Mouse (Mus musculus) left cerebral cortex, postnatal 25 days (tissue): ENCODE data around the gene Glipr1. TPM values are rescaled to one million over a fixed set of nuclear protein-coding genes. Genes with fewer than 3 reads are reported as not detected.
A peak's percentile ranks its signal among the peaks of the same experiment; 100 is the strongest.
"Not testable (repeated sequence)": the region's sequence is repeated elsewhere in the genome, so short reads cannot be mapped to it uniquely, and the experiment has no call there.

ENCODE experiments used
- DNase-seq, 2 experiments: peaks; one replicate each; pipeline ENCODE4 v3.0.0; 2022; ENCODE audit warnings: low spot score in 2 of 2, mixed read lengths in 1 of 2
- intact Hi-C: fragments of 180-260 bp; cut with DNase I; formaldehyde crosslinking; loops from one replicate; pipeline ENCODE4 v1.15.1; 2025
- total RNA-seq, 2 experiments: library from RNA; stranded (reverse); gene quantifications; 2 replicates each; pipeline ENCODE4 v1.2.3; 2021

Glipr1 gene
- total RNA-seq, result 1 to 10 TPM in 1 of 2 experiments, under 1 TPM in 1; 0.78 to 1.6 TPM

GRCm38 (mm10) chr10:112002544-112003215 is at the start of gene Glipr1:
Gene Glipr1, minus strand, starts transcription at chr10:112002631.
- intact Hi-C loops, result no loop called here
- DNase-seq, result no peak

GRCm38 (mm10) chr10:112051956-112052355 is 49.5 kb upstream of the Glipr1 start:
- DNase-seq, intact Hi-C loops: not testable (repeated sequence)

- intact Hi-C loops, result no loop called here
- no peak for DNase-seq
Measured at GRCm38 (mm10) chr10:112051220-112051619, 48.8 kb upstream of the Glipr1 start.

- DNase-seq, intact Hi-C loops: not testable (repeated sequence)
Measured at GRCm38 (mm10) chr10:112044283-112044682, 41.9 kb upstream of the Glipr1 start.

GRCm38 (mm10) chr10:112043523-112043922 is 41.1 kb upstream of the Glipr1 start:
- intact Hi-C loops, DNase-seq: not testable (repeated sequence)

- intact Hi-C loops, DNase-seq: not testable (repeated sequence)
Measured at GRCm38 (mm10) chr10:112028689-112029088, 26.3 kb upstream of the Glipr1 start.

GRCm38 (mm10) chr10:112023585-112023984 is 21.2 kb upstream of the Glipr1 start:
- no peak for DNase-seq
- intact Hi-C loops, result no loop called here

DNA sequence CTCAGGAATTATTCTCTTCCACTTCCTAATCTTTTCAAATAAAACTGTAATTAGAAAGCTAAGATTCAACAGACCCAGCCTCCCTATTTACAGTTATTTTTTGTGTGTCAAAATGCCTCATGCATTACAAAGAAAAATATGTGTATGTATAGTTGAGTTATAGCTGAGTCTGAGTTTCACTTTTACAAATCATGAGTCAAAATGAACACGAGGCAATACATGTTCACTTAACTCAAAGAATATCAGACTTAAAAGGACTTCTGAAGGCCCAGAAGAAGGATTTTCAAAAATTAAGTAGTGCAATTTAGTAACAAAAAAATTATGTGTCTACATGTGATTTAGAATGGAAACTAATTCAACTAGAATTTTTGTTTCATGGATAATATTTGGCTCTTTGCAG is 7.1 kb upstream of the Glipr1 start:
- intact Hi-C loops, DNase-seq: not testable (repeated sequence)

DNA sequence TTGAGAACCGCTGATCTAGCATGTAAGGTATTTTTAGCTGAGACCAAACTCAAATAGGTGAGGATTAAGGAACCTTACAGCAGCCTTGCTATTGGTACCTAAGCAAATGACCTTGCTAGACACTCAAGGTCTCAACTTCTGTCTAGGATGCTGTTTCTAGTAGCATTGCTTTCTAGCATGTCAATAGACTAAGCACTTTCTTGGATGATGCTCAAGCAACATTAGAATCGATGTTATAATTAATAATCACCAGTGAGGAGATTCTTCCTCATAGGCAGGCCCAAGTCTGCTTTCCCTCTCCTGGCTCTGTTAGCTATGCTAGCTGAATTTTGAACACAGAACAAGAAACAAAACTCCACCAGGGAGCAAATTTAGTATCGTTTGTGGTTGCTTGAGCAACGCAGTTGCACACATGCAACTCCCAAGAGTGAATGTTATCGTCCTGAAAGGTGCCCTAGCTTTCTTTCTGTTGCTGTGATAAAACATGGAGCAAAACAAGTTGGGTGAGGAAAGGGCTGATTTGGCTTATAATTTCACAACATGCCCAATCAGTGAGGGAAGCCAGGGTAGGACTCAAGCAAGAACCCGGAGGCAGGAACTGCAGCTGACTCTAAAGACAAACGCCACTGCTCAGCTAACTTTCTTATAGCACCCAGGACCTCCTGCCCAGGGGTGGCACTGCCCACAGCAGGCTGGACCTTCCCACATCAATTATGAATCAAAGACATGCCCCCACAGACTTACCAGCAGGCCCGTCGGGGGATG is 493 bp downstream of the Glipr1 start:
- intact Hi-C loops, result no loop called here

GRCm38 (mm10) chr10:112001350-112001749 is 1.1 kb downstream of the Glipr1 start:
- intact Hi-C loops, result no loop called here
- DNase-seq, result no peak

More for the DNA sequence above, 493 bp downstream of the Glipr1 start:
- DNase-seq, result no peak

DNA sequence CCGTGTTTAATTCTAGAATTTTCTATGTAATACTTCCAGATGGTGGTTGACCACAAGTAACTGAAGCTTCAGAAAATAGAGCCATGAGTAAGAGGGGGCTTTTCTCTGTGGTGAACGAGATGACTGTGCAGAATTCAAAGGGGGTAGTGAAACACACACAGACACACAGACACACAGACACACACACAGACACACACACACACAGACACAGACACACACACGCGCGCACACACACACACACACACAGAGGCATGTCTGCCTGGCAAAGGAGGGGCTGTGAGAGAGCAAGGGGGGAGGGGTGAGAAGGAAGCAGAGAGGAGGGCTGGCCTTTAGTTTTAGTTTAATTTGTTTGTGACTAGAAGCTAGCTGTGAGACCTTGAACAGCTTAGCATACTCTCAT is 1.9 kb downstream of the Glipr1 start:
- no peak for DNase-seq
- intact Hi-C loops, result no loop called here

DNA sequence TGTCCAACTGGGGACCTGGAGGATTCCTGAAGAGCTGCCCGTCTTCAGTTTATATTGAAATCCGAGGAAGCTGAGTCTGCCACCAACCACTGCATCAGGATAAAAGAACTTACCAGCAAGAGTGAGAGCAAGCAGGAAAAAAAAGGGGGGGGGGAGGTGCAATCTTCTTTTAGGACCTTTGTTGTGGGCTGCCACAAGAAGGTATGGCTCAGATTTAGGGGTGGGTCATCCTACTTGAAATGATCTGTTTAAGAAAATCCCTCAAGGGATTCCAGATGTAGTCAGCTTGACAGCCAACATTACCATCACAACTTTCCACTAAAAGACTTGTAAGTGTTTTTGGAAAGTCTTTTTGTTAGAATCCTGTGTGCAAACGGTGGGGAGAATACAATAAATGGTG is 2.7 kb downstream of the Glipr1 start:
- intact Hi-C loops, result no loop called here
- no peak for DNase-seq

DNA sequence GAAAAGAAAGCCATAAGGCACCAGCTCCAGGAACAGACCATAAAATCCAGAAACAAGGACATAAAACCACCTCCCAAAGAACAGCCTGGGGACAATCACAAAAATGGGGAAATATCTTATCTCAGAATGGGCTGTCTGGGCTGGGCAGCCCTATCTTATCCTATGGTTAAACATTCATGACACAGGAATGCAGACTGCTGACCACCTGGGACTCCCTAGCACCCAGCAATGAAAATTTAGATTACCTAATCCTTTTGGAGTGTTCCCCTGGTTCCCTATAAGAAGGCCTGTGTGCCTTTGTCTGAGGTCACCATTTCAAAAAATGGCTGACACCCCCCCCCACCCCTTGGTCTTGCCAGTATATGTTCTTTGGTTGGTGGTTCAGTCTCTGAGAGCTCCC is 4.8 kb downstream of the Glipr1 start:
- DNase-seq, result no peak
- intact Hi-C loops, result no loop called here

DNA sequence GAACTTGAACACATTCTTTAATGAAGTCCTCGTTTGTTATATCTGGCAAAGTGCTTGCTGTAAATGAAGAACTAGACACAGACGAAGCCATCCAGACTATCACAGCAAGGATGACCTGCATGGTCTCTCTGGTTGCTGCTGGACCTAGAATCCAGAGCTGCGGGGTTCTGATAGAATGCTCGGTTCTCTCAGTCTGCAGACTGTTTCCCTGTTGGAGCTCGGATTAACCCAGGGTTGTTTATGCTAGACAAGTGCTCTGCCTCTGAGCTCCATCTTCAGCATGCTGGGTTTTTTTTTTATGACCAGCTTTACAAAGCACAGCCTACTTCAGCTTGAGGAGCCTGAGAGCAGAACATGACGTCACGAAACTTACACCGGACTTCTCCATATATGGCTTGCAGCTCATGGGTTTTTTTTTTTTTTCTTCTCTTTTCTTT is 5.5 kb downstream of the Glipr1 start:
- intact Hi-C loops, result no loop called here
- DNase-seq, result no peak

DNA sequence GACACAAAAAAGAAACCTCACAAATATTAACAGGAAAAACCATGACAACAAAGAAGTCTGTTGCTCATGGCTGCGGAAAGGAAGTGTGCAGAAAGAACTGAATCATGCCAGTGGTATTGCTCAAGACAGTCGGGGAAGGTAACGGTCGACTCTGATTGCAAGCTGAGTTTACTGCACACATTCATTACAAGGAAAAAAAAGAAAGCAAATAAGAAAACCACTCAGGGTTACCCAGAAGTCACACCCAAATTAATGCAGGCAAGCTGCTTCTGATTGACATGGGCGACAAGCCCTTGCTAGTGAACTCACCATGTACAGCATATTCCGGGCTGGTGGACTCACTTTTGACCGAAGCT is 5.9 kb downstream of the Glipr1 start:
- DNase-seq, result no peak
- intact Hi-C loops, result no loop called here

- intact Hi-C loops, result no loop called here
- DNase-seq, result no peak
Measured at GRCm38 (mm10) chr10:111995803-111996548, 6.5 kb downstream of the Glipr1 start.

GRCm38 (mm10) chr10:111986453-111986852 is 16.0 kb downstream of the Glipr1 start:
- intact Hi-C loops, result no loop called here
- no peak for DNase-seq

DNA sequence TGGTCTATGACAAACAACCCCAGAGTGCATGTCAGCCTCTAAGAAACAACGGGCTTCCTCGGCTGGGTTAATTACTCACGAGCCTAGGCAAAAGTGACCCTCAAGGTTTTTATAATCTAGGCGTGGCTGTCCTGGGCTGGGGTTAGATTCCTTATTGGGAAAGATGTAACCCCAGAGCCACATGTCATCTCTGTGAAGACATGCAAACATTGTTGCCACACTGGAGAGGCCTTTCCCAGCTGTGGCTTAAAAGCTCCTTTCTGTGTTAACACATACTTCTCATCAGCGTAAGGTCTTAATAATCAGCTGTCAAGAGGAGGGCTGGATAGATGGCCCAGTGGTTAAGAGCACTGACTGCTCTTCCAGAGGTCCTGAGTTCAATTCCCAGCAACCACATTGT is 19.4 kb downstream of the Glipr1 start:
- intact Hi-C loops, result loop anchor here (5.0 kb wide), 1 partner anchor 819 kb away; no protein-coding TSS in a partner anchor
- DNase-seq, result no peak

GRCm38 (mm10) chr10:111977584-111977983 is 24.8 kb downstream of the Glipr1 start:
- DNase-seq, result peak; percentile 58 to 65
- intact Hi-C loops, result loop anchor here (5.0 kb wide), 2 partner anchors 130 to 185 kb away; partner anchors contain the start of genes Caps2 and Glipr1l3
